ENCODE assay signal across 10 mouse cellular contexts in the genomic region with DNA sequence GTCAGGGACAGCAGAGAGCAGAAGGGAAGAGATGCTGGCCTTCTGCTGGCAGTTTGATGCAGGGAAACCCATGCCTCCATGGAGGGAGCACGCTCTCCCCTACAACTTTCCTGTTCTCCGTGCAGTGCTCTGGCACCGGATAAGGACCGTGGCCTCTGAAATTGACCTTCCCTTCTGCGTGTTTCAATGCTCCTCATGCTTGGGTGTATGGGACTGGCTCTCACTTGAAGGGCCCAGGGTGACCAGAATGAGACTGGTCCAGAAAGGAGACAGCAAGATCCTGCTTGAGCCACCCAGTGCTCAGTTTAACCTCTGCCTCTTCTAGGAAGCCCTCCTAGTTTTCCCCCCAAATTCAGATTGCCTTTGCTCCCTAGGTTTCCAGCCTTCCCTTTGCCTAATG. TPM values are rescaled to one million over a fixed set of nuclear protein-coding genes. Genes with fewer than 3 reads are reported as not detected.
A peak's percentile ranks its signal among the peaks of the same experiment; 100 is the strongest.
DNase-seq lines count a peak whose midpoint lies in the region; ATAC-seq and TF ChIP-seq lines count a peak whose summit lies in the region.
"Had no signal": no experiment of that assay in that cellular context is flagged by ENCODE, and none has a peak within 500 bp of the region (broad histone marks: within the 10 kb centered on the region; RNA-seq: fewer than 3 reads in every experiment).

No protein-coding gene starts in this region.

- WGBS in heart, adult 2 months = 51% methylated on average over 5 of the region's 5 CpGs
- WGBS in lung, embryonic 15.5 days = 62% methylated on average over 5 of the region's 5 CpGs
- 70% methylated on average over 5 of the region's 5 CpGs for WGBS in hindbrain, postnatal 0 days
- 71% methylated on average over 5 of the region's 5 CpGs for WGBS in neural tube, embryonic 14.5 days

- DNase-seq in heart, adult 2 months = no peak
- DNase-seq in heart, postnatal 10 days = no peak
- no peak for DNase-seq in lung, adult 18-20 months
- DNase-seq in hindbrain, postnatal 0 days (ENCODE audit: low spot score) = no peak
- no peak for DNase-seq in layer of hippocampus, adult 8-10 months (ENCODE audit: low spot score in 2 of 2)
- no peak for DNase-seq in adrenal gland, adult 2 months

- H3K36me3 ChIP-seq in heart, adult 2 months (ENCODE audit: control insufficient read depth, insufficient read depth, low read length) = no peaks in the 10 kb centered on the region
- peaks cover 12% of the 10 kb centered on the region; the same call in 1 of the 2 replicates for H3K36me3 ChIP-seq in lung, embryonic 15.5 days
- peaks cover 31% of the 10 kb centered on the region for H3K36me3 ChIP-seq in hindbrain, postnatal 0 days (ENCODE audit: insufficient read depth, low read length)
- peaks cover 29% of the 10 kb centered on the region for H3K36me3 ChIP-seq in neural tube, embryonic 14.5 days (ENCODE audit: control insufficient read depth, insufficient read depth, low read length)

- H3K9ac ChIP-seq in heart, adult 2 months (ENCODE audit: low read depth, low read length) = peak overlapping the region; percentile 3; the same call in 1 of the 2 replicates
- H3K9ac ChIP-seq in lung, embryonic 15.5 days = no peak overlapping the region
- no peak overlapping the region for H3K9ac ChIP-seq in hindbrain, postnatal 0 days (replicated peaks; ENCODE audit: low read length)
- H3K9ac ChIP-seq in neural tube, embryonic 14.5 days (replicated peaks; ENCODE audit: low read depth, low read length) = 0 out of 2 replicates have a peak overlapping the region, but pooled peaks have one; percentile 17

- peak overlapping the region; percentile 2; the same call in 1 of the 2 replicates for H3K4me2 ChIP-seq in lung, embryonic 15.5 days
- H3K4me2 ChIP-seq in hindbrain, postnatal 0 days (ENCODE audit: low read depth, low read length) = peak overlapping the region; percentile 1; the same call in 1 of the 2 replicates
- peak overlapping the region; percentile 81 for H3K4me2 ChIP-seq in neural tube, embryonic 14.5 days (ENCODE audit: low read depth, low read length)

- H3K27me3 ChIP-seq in heart, adult 2 months (ENCODE audit: control insufficient read depth, insufficient read depth, low read length) = no peaks in the 10 kb centered on the region
- H3K27me3 ChIP-seq in lung, embryonic 15.5 days = no peaks in the 10 kb centered on the region
- H3K27me3 ChIP-seq in hindbrain, postnatal 0 days (ENCODE audit: insufficient read depth, low read length) = no peaks in the 10 kb centered on the region
- H3K27me3 ChIP-seq in neural tube, embryonic 14.5 days (ENCODE audit: control insufficient read depth, insufficient read depth, low read length) = no peaks in the 10 kb centered on the region

- H3K27ac ChIP-seq in heart, adult 2 months = peak overlapping the region; percentile 93
- H3K27ac ChIP-seq in lung, embryonic 15.5 days = peak overlapping the region; percentile 71
- peak overlapping the region; percentile 95 for H3K27ac ChIP-seq in hindbrain, postnatal 0 days
- H3K27ac ChIP-seq in neural tube, embryonic 14.5 days (ENCODE audit: low read depth, low read length) = peak overlapping the region; percentile 92

- intact Hi-C loops in heart, adult 2 months (cut with DNase I) = loop anchor here (1.0 to 2.0 kb wide), 4 partner anchors 16 to 51 kb away; no protein-coding TSS in a partner anchor
- intact Hi-C loops in heart, postnatal 10 days (cut with DNase I) = loop anchor here (1.0 to 5.0 kb wide), 2 partner anchors 51 to 201 kb away; a partner anchor contains a TSS

- H3K4me3 ChIP-seq in heart, adult 2 months = peak overlapping the region; percentile 11
- H3K4me3 ChIP-seq in lung, embryonic 15.5 days = no peak overlapping the region
- H3K4me3 ChIP-seq in hindbrain, postnatal 0 days (ENCODE audit: low read length) = no peak overlapping the region
- H3K4me3 ChIP-seq in neural tube, embryonic 14.5 days (ENCODE audit: low read depth, low read length) = peak overlapping the region; percentile 9; the same call in 1 of the 2 replicates

- no peak for ATAC-seq in lung, embryonic 15.5 days (ENCODE audit: borderline replicate concordance, extremely low read depth, low FRiP score, low TSS enrichment)
- ATAC-seq in hindbrain, postnatal 0 days = no peak
- ATAC-seq in neural tube, embryonic 14.5 days (ENCODE audit: low read depth) = 0 out of 2 replicates have a peak, but pooled peaks have one; percentile 0

- no peaks in the 10 kb centered on the region for H3K9me3 ChIP-seq in lung, embryonic 15.5 days
- no peaks in the 10 kb centered on the region for H3K9me3 ChIP-seq in hindbrain, postnatal 0 days (ENCODE audit: low read length)
- H3K9me3 ChIP-seq in neural tube, embryonic 14.5 days (ENCODE audit: control insufficient read depth, low read length) = no peaks in the 10 kb centered on the region

- no peak for TF ChIP-seq POLR2A in heart, adult 2 months (IDR thresholded peaks at IDR 0.05; ENCODE audit: insufficient read depth, low read depth, low read length)

- no peak for TF ChIP-seq EP300 in heart, adult 2 months (IDR thresholded peaks at IDR 0.05; ENCODE audit: insufficient read depth, low read depth, low read length)

- no peaks in the 10 kb centered on the region for H3K79me2 ChIP-seq in heart, adult 2 months (replicated peaks; ENCODE audit: control insufficient read depth, insufficient read depth, low read length)

- peaks cover 28% of the 10 kb centered on the region for H3K4me1 ChIP-seq in heart, adult 2 months (ENCODE audit: control insufficient read depth, insufficient read depth, low read length)
- H3K4me1 ChIP-seq in lung, embryonic 15.5 days = peaks cover 45% of the 10 kb centered on the region
- H3K4me1 ChIP-seq in hindbrain, postnatal 0 days (ENCODE audit: insufficient read depth, low read length) = peaks cover 46% of the 10 kb centered on the region
- peaks cover 54% of the 10 kb centered on the region for H3K4me1 ChIP-seq in neural tube, embryonic 14.5 days (ENCODE audit: control insufficient read depth, insufficient read depth, low read length)

- no peak for TF ChIP-seq CTCF in heart, adult 2 months (IDR thresholded peaks at IDR 0.05)
- TF ChIP-seq CTCF in hindbrain, postnatal 0 days (IDR thresholded peaks at IDR 0.05; ENCODE audit: low read depth) = no peak

RNA-seq across cellular contexts. Expression of a gene that starts 16.3 kb away (rescaled TPM):
- 1 to 10 TPM; 1.3 to 2.5 TPM for total RNA-seq in heart, adult 2 months (2021)
- 4.3 and 4.9 TPM in 2 replicates for polyA plus RNA-seq in heart, adult 2 months (2012; rRNA removed)
- total RNA-seq in heart, postnatal 10 days (2021) = 1 to 10 TPM; 2.0 to 3.4 TPM
- 4.3 and 5.2 TPM in 2 replicates for polyA plus RNA-seq in lung, embryonic 15.5 days (2015; fragmentation: Nextera tagmentation; extraction: Ambion mirVana)
- 1.3 TPM in 2 replicates for total RNA-seq in hindbrain, postnatal 0 days (2014; rRNA removed)
- 0.52 and 0.54 TPM in 2 replicates for polyA plus RNA-seq in hindbrain, postnatal 0 days (2015; fragmentation: Nextera tagmentation; extraction: Ambion mirVana)
- 1.1 and 2.0 TPM in 2 replicates for polyA plus RNA-seq in neural tube, embryonic 14.5 days (2014; fragmentation: Nextera tagmentation; extraction: Ambion mirVana)
- total RNA-seq in layer of hippocampus, adult 8-10 months (2022) = under 1 TPM in 3 of 4 experiments, not detected in 1; 0.20 to 0.47 (median 0.27) TPM
- total RNA-seq in adrenal gland, adult 2 months (2021) = 1 to 10 TPM; 2.0 to 2.8 TPM
- polyA plus RNA-seq in adrenal gland, adult 2 months (2012; rRNA removed) = 9.1 and 11.2 TPM in 2 replicates

RNA-seq across cellular contexts. Expression of a gene that starts 26.6 kb away (rescaled TPM):
- total RNA-seq in heart, adult 2 months (2021) = 10 to 100 TPM; 52.1 to 67.8 TPM
- polyA plus RNA-seq in heart, adult 2 months (2012; rRNA removed) = 96.1 and 107 TPM in 2 replicates
- total RNA-seq in heart, postnatal 10 days (2021) = 10 to 100 TPM; 36.6 to 61.8 TPM
- polyA plus RNA-seq in lung, embryonic 15.5 days (2015; fragmentation: Nextera tagmentation; extraction: Ambion mirVana) = 35.4 and 35.6 TPM in 2 replicates
- 236 and 284 TPM in 2 replicates for total RNA-seq in hindbrain, postnatal 0 days (2014; rRNA removed)
- 105 TPM in 2 replicates for polyA plus RNA-seq in hindbrain, postnatal 0 days (2015; fragmentation: Nextera tagmentation; extraction: Ambion mirVana)
- polyA plus RNA-seq in neural tube, embryonic 14.5 days (2014; fragmentation: Nextera tagmentation; extraction: Ambion mirVana) = 93.5 and 116 TPM in 2 replicates
- 10 to 100 TPM; 81.5 to 97.4 (median 90.2) TPM for total RNA-seq in layer of hippocampus, adult 8-10 months (2022)
- 10 to 100 TPM; 17.3 to 24.3 TPM for total RNA-seq in adrenal gland, adult 2 months (2021)
- 40.2 and 56.5 TPM in 2 replicates for polyA plus RNA-seq in adrenal gland, adult 2 months (2012; rRNA removed)

RNA-seq across cellular contexts. Expression of a gene that starts 53.7 kb away (rescaled TPM):
- total RNA-seq in heart, adult 2 months (2021) = not detected
- 0.41 TPM in 1 of 2 replicates, not detected in the other for polyA plus RNA-seq in heart, adult 2 months (2012; rRNA removed)
- total RNA-seq in heart, postnatal 10 days (2021) = not detected
- 0.61 and 0.83 TPM in 2 replicates for polyA plus RNA-seq in lung, embryonic 15.5 days (2015; fragmentation: Nextera tagmentation; extraction: Ambion mirVana)
- 2.9 and 3.6 TPM in 2 replicates for total RNA-seq in hindbrain, postnatal 0 days (2014; rRNA removed)
- polyA plus RNA-seq in hindbrain, postnatal 0 days (2015; fragmentation: Nextera tagmentation; extraction: Ambion mirVana) = 3.0 and 3.3 TPM in 2 replicates
- 0.61 and 0.88 TPM in 2 replicates for polyA plus RNA-seq in neural tube, embryonic 14.5 days (2014; fragmentation: Nextera tagmentation; extraction: Ambion mirVana)
- total RNA-seq in layer of hippocampus, adult 8-10 months (2022) = 1 to 10 TPM; 1.7 to 3.6 (median 1.8) TPM
- total RNA-seq in adrenal gland, adult 2 months (2021) = not detected
- polyA plus RNA-seq in adrenal gland, adult 2 months (2012; rRNA removed) = not detected in 2 replicates
- polyA plus RNA-seq: large intestine, adult 2 months; small intestine, adult 2 months had no signal

Comparison
In these comparisons a context has a peak if more than half of its experiments do, and no peak if none do; other contexts are left out.
1. H3K4me3 ChIP-seq: peak in heart, adult 2 months (single experiment) and neural tube, embryonic 14.5 days (single experiment); none in lung, embryonic 15.5 days (single experiment) and hindbrain, postnatal 0 days (single experiment).
2. H3K9ac ChIP-seq: peak in heart, adult 2 months (single experiment) and neural tube, embryonic 14.5 days (single experiment); none in lung, embryonic 15.5 days (single experiment) and hindbrain, postnatal 0 days (single experiment).
3. H3K4me2 ChIP-seq: peak in every context shown above with its lines; median percentile 81 in neural tube, embryonic 14.5 days; 2 in lung, embryonic 15.5 days; 1 in hindbrain, postnatal 0 days.
4. Peak in every context shown above with its lines, with median percentiles within 50 percentile points of each other: H3K27ac ChIP-seq.